In genomic region chr5:149488360-149489021, GRCm38 (mm10) we compare ENCODE assay signal across 9 mouse cellular contexts. TPM values are rescaled to one million over a fixed set of nuclear protein-coding genes. Genes with fewer than 3 reads are reported as not detected.
A peak's percentile ranks its signal among the peaks of the same experiment; 100 is the strongest.
DNase-seq lines count a peak whose midpoint lies in the region; ATAC-seq lines count a peak whose summit lies in the region.
"Had no signal": no experiment of that assay in that cellular context is flagged by ENCODE, and none has a peak within 500 bp of the region (broad histone marks: within the 10 kb centered on the region; RNA-seq: fewer than 3 reads in every experiment).

No protein-coding gene starts in this region.

- no peaks in the 10 kb centered on the region for H3K9me3 ChIP-seq in embryonic facial prominence, embryonic 15.5 days (replicated peaks)
- H3K9me3 ChIP-seq in midbrain, embryonic 13.5 days: no peaks in the 10 kb centered on the region
- H3K9me3 ChIP-seq: kidney, embryonic 15.5 days had no signal

- H3K9ac ChIP-seq in embryonic facial prominence, embryonic 15.5 days: no peak overlapping the region
- peak overlapping the region; percentile 40 for H3K9ac ChIP-seq in midbrain, embryonic 13.5 days (replicated peaks)
- H3K9ac ChIP-seq: kidney, embryonic 15.5 days had no signal

- 0 out of 2 replicates have a peak overlapping the region, but pooled peaks have one; percentile 29 for H3K27ac ChIP-seq in embryonic facial prominence, embryonic 15.5 days (replicated peaks)
- peak overlapping the region; percentile 97 for H3K27ac ChIP-seq in midbrain, embryonic 13.5 days
- H3K27ac ChIP-seq: kidney, embryonic 15.5 days had no signal

- H3K36me3 ChIP-seq in embryonic facial prominence, embryonic 15.5 days: no peaks in the 10 kb centered on the region
- H3K36me3 ChIP-seq in midbrain, embryonic 13.5 days: no peaks in the 10 kb centered on the region
- H3K36me3 ChIP-seq: kidney, embryonic 15.5 days had no signal

- H3K27me3 ChIP-seq in embryonic facial prominence, embryonic 15.5 days: no peaks in the 10 kb centered on the region
- peaks cover 14% of the 10 kb centered on the region; the same call in 1 of the 2 replicates for H3K27me3 ChIP-seq in midbrain, embryonic 13.5 days
- H3K27me3 ChIP-seq: kidney, embryonic 15.5 days had no signal

- peak; percentile 9 for DNase-seq in kidney, postnatal 14 days
- no peak for DNase-seq in kidney, adult 18-20 months
- peak; percentile 91 for DNase-seq in ZHBTc4 (ENCODE audit: low read depth, low spot score)
- no peak for DNase-seq in right cerebral cortex, postnatal 14 days
- DNase-seq in cerebellum, postnatal 36 days: no peak
- no peak for DNase-seq in urinary bladder, adult 2 months (ENCODE audit: low spot score)

- H3K4me3 ChIP-seq in embryonic facial prominence, embryonic 15.5 days (replicated peaks): no peak overlapping the region
- H3K4me3 ChIP-seq in midbrain, embryonic 13.5 days (replicated peaks): 0 out of 2 replicates have a peak overlapping the region, but pooled peaks have one; percentile 33
- H3K4me3 ChIP-seq: kidney, embryonic 15.5 days had no signal

- peak; percentile 59; the same call in 1 of the 2 replicates for ATAC-seq in embryonic facial prominence, embryonic 15.5 days (ENCODE audit: insufficient number of reproducible peaks, low FRiP score, low TSS enrichment, low read depth)
- peak; percentile 83 for ATAC-seq in midbrain, embryonic 13.5 days

- peak overlapping the region; percentile 40; the same call in 1 of the 2 replicates for H3K4me2 ChIP-seq in embryonic facial prominence, embryonic 15.5 days (replicated peaks)
- H3K4me2 ChIP-seq in midbrain, embryonic 13.5 days (replicated peaks): peak overlapping the region; percentile 51
- H3K4me2 ChIP-seq: kidney, embryonic 15.5 days had no signal

- H3K4me1 ChIP-seq in embryonic facial prominence, embryonic 15.5 days: peaks cover 16% of the 10 kb centered on the region
- peaks cover 41% of the 10 kb centered on the region for H3K4me1 ChIP-seq in midbrain, embryonic 13.5 days (replicated peaks)

- 13% methylated on average over 11 of the region's 11 CpGs for WGBS in embryonic facial prominence, embryonic 15.5 days
- 6% methylated on average over 11 of the region's 11 CpGs for WGBS in midbrain, embryonic 13.5 days

RNA-seq across cellular contexts. Expression of gene Wdr95, which starts 40.0 kb away (rescaled TPM):
- 0.62 and 1.5 TPM in 2 replicates for polyA plus RNA-seq in embryonic facial prominence, embryonic 15.5 days (2015; fragmentation: Nextera tagmentation; extraction: Ambion mirVana)
- 0.11 TPM in 1 of 2 replicates, not detected in the other for polyA plus RNA-seq in midbrain, embryonic 13.5 days (2015; fragmentation: Nextera tagmentation; extraction: Ambion mirVana)
- 0.06 and 0.12 TPM in 2 replicates for polyA plus RNA-seq in urinary bladder, adult 2 months (2012; rRNA removed)
- polyA plus RNA-seq: kidney, embryonic 15.5 days had no signal

RNA-seq across cellular contexts. Expression of gene Tex26, which starts 49.0 kb away (rescaled TPM):
- 1.4 and 1.7 TPM in 2 replicates for polyA plus RNA-seq in embryonic facial prominence, embryonic 15.5 days (2015; fragmentation: Nextera tagmentation; extraction: Ambion mirVana)
- polyA plus RNA-seq in midbrain, embryonic 13.5 days (2015; fragmentation: Nextera tagmentation; extraction: Ambion mirVana): 2.3 and 2.5 TPM in 2 replicates
- polyA plus RNA-seq in urinary bladder, adult 2 months (2012; rRNA removed): 0.21 and 0.37 TPM in 2 replicates

Comparison
In these comparisons a context has a peak if more than half of its experiments do, and no peak if none do; other contexts are left out.
1. DNase-seq: peak in kidney, postnatal 14 days (single experiment) and ZHBTc4 (single experiment); none in kidney, adult 18-20 months (single experiment), right cerebral cortex, postnatal 14 days (single experiment), cerebellum, postnatal 36 days (0 of 2) and urinary bladder, adult 2 months (single experiment).